Mouse (Mus musculus) left cerebral cortex, adult 9 months (tissue): ENCODE measurements around the gene Doc2g.
A peak's percentile ranks its signal among the peaks of the same experiment; 100 is the strongest.
"Not testable (repeated sequence)": the region's sequence is repeated elsewhere in the genome, so short reads cannot be mapped to it uniquely, and the experiment has no call there.

Experiments used
- DNase-seq, 2 experiments: peaks; one replicate each; pipeline ENCODE4 v3.0.0; 2022; ENCODE audit warnings: low spot score in 2 of 2

Gene Doc2g

DNA sequence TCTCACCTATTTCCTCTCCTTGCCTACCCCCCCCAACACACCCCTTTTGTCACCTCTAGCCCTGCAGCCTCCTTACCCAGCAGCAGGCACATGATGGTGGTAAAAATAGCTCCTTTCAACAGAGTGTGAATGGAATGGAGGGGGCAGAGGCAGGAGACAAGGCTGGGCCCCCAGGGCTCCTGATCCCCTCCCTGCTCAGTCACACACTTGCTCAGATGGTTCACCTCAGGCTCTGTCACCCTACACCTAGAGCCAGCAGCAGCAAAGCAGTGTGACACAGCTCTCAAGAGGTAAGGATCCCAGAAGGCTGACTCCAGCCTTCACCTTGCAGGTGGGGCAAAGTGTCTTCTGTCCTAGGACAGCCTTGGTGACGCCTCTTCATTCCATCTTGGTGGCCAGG lies at the start of gene Doc2g:
Gene Doc2g (plus strand): TSS at position 202 of the 400 bp plus-strand sequence.
- DNase-seq = no peak

DNA sequence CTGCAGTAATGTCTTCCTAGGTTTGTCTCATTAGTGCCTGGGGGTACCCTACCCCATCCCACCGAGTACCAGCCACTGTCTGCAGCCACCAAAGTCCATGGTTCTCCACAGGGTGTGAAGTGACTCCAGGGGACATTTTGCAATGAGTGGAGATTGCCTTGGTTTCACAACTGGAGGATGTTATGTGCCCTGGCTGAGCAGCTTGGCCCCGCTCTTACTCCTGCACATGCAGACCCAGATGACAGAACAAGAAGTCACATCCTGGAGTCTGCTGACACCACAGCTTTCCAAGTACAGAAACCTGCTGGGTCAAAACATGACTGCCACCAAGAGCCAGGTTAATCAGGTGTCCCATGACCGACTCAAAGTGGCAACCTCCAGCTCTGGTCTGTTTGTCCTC lies 48.1 kb upstream of the Doc2g start:
- no peak for DNase-seq

DNA sequence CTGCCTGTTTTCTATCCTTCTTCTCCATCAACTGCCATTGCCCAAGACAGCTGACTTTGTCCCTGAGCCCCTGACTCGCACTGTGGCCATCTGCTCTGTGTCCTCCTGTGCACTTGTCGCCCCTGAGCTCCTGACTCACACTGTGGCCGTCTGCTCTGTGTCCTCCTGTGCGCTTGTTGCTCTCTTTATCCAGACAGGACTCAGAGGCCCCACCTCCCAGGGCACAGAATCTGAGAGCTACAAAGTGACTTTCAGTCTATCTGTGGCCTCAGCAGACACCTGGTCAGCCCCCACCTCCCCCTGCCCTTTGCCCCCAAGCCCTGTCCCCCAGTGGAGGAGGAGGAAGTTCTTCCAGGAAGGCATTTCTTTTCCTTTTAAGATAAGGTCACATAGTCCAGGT lies 47.3 kb upstream of the Doc2g start:
- no peak for DNase-seq

DNA sequence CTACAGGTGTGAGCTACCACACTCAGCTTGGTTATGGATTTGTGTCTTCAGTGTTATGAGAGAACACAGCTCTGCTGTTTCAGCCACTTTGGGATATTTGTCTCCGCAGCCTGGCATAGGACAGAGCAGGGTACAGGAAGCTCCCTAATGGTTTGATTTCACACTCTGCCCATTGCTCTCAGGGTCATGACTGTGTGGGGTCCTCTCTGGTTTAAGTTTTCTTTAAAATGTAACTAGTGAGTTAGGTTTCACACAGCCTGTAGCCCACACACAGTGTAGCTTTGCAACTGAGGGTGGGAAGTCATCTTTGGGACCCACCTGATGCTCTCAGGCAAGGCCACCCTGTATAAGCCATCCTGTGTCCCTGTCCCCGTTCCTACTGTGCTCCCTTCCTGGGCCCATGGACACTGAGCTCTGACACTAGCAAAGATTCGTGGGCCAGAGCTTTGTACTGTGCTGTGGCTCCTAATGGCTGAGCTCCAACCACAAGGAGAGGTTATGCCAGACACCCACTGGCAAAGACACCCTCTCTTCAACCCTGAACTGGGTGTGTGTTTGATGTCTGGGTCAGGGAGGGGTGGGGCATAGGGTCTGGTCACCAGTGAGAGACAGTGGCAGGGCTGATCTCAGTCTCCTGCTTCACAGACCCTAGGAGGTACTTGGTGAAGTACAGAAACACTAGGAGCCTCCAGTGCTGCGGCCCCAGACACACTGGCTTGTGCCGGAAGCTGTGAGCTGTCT lies 45.6 kb upstream of the Doc2g start:
- DNase-seq = not testable (repeated sequence)

DNA sequence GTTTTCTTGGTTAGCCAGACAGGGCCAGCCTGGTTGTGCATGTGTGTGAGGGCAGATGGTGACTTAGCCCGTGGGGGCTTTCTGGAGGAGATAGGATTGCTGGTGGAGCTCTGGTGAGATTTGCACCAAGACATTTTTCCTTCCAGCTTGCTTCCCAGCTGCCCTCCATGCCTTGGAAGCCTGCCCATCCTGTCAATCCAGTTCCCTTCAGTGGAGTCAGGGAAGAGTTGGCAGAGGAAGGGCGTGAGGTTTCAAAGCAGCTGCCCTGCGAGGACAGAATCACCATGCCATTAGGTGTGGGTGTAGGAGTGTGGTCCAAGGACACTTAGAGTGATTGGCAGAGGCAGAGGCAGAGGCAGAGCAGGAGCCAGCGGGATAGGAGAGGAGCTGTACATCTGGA lies 44.6 kb upstream of the Doc2g start, which contains the start of gene Aldh3b3:
Gene Aldh3b3 (plus strand): TSS at position 176 of the 400 bp plus-strand sequence.
- DNase-seq = no peak

DNA sequence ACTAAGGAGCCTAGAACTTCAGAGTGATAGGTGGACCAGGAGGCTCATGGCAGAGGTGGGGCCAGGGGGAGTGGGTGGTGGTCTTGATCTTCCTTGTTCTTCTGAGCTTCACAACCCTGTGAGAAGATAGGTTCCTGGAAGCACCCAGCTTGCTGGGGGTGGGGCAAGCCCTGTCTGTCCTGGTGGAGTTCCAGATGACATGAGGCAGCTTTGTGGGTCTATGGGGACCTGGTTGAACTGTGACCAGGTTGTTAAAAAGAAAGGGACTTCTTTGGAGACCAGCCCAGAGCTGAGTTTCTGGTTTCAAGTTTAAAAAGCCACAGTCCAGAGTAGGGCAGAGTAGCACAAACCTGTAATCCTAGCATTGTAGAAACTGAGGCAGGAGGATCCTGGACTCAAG lies 44.1 kb upstream of the Doc2g start:
- no peak for DNase-seq

DNA sequence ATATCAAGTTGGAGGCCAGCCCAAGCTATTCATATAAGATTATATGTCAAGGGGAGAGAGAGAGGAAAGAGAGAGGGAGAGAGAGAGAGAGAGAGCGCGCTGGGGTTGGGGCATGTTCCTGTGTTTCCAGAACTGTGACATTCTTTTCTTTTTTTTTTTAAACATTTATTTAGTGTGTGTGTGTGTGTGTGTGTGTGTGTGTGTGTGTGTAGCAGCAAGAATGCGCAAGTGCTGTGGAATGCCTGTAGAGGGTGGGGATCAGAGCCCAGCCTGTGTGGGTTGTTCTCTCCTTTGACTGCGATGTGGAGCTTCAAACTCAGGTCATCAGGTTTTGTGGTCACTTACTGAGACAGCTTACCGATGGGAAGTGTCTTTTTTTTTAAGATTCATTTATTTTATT lies 42.9 kb upstream of the Doc2g start:
- no peak for DNase-seq

DNA sequence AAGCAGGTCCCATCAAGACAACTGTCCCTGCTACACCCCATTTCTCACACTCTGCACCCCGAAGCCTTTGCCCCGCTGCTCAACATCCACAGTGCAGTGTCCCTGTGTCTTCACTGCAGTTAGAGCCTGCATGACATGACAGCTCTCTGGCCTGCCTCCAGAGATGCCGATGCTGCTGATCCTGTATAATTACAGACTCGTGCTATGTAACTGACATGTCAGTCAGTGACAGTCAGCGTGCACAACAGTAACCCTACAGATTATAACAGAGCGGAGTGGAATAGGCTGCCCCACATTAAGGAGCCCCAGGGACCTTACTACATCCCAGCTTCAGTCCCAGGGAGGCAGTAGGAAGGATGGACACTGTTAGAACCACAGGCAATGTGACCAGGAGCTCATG lies 41.3 kb upstream of the Doc2g start:
- DNase-seq = not testable (repeated sequence)

DNA sequence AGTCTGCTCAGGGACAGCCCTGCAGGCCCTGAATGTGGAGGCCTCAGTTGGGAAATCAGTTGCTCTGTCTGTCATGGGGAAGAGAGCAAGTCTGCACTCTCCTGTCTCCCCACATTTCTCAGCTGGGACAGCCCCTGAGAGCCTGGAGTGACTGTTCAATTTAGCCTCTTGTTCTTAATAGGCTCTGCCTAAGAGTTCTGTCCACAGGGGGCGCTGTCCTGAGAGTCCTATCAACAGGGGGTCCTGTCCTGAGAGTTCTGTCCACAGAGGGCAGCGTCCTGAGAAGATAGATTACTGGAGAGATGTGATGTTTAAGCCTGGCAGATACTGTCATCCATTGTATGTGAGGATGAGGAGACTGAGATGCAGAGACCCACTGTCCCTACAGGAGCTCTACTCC lies 40.6 kb upstream of the Doc2g start:
- no peak for DNase-seq

DNA sequence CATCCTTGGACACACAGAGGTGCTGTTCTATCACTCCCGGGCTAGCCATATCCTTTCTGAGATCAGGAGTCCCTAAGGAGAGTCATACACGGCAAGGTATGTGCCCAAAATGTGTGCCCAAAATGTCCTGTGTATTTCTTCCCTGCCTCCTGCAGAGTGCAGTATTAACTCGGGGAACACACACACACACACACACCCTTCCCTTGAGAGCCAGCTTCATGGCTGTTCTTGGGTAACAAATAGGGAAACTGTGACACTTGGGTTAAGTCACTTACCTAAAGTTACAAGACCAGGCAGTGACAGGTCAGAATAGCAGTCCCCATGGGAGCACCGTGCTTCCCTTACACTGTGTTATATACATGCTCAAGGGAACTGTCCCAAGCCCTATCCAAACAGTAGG lies 39.1 kb upstream of the Doc2g start:
- DNase-seq = no peak

DNA sequence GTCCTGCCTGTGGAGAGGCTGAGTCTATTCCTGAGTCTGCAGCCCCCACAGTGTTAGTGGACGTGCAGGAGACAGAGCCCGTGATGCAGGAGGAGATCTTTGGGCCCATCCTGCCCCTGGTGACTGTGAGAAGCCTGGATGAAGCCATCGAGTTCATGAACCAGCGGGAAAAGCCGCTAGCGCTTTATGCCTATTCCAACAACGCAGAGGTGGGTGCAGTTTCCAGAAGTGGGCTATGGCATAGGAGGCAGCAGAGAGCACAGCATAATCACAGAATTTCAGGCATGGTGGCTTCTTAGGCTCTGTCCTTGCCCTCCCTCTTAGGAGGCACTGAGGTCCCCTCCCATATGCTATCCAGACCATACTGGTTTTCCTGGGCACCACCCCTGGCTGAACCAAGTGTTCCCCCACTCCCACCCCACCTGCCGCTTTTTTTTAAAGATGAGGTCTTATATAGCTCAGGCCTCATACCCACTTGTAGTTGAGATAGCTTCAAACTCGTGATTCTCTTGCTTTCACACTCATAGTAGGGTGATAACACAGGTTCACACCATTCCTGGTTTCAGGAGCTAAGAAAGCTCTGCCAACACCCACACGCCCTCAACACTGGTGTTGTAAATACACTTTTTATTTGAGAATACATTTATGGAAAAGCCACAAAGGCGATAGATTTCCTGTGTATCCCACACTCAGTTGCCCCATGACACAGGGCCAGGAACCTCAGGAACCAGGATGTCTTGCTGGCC lies 36.6 kb upstream of the Doc2g start:
- no peak for DNase-seq

DNA sequence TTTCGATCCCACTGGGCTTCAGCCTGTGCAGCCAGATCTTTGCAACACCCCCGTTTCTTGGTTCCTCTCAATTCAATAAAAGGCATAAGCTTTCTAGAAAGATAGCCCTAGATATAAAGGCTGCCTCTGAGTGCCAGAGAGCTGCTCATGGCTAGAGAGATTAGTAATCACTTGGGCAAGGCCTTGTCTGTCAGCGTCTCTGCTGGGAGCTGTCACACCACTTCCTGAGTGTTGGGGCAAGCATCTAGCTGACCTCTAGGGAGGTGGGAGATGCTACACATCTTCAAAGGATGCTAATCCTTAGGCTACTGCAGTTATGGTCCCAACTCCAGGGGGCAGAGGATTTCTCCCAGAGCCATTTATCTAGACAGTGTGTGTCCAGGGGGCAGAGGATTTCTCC lies 35.9 kb upstream of the Doc2g start:
- DNase-seq = no peak

DNA sequence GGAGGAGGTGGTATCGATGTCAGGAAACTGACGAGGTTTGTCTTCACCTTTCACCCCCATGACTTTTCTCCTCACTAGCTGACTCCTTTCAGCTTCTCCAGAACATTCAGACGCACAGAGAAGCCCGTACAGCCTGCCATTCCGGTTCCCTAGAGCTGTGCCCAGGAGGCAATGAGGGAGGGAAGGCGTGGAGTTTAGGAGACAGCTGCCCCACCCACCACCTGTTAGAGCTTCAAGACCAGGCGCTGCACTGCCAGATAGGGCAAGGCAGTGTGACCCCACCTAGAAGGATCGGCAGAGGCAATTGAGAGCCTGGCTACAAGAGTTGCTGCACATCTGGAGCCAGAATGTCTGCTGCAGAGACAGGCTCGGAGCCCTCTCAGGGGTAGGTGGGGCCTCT lies 30.9 kb upstream of the Doc2g start, which contains the start of gene Aldh3b2:
Gene Aldh3b2 (plus strand): TSS at position 100 of the 400 bp plus-strand sequence.
- DNase-seq = no peak

DNA sequence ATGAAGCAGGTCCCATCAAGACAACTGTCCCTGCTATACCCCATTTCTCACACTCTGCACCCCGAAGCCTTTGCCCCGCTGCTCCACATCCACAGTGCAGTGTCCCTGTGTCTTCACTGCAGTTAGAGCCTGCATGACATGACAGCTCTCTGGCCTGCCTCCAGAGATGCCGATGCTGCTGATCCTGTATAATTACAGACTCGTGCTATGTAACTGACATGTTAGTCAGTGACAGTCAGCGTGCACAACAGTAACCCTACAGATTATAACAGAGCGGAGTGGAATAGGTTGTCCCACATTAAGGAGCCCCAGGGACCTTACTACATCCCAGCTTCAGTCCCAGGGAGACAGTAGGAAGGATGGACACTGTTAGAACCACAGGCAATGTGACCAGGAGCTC lies 28.5 kb upstream of the Doc2g start:
- not testable (repeated sequence) for DNase-seq

DNA sequence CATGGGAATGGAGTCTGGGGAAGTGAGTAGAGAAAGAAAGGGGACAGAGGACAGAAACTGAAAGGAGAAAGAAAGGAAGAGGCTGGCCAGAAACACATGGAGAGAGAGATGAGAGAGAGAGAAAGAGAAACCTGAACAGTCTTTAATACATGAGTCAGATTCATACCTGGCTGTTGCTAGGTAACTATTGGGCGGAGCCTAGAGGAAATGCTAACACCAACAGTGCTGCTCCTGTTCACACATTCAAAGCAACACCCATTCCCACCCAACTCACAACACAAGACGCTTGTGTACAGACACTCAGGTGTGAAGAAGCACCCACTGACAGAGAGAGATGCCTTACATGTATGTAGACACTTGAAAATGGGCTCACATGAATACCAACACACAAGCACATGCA lies 27.2 kb upstream of the Doc2g start:
- no peak for DNase-seq

DNA sequence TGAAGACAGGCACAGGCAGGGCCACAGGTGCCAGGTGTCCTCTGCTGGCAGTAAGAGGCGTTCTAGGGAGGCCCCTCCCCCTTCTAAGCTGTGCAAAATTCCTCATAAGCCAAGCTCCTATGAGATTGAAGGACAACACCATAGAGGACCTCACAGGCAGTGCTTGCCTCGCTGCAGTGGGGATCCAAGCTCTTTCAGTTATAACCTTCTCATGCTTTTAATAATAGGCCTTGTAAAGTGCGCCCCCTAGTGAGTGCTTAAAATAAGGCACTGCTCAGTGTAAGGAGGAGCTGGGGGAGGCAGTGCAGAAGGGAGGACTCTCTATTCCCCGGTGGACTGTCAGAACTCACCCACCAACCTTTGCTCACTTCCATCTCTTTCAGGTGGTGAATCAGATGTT lies 22.8 kb upstream of the Doc2g start:
- DNase-seq = peak in 1 of 2 experiments; percentile 90

DNA sequence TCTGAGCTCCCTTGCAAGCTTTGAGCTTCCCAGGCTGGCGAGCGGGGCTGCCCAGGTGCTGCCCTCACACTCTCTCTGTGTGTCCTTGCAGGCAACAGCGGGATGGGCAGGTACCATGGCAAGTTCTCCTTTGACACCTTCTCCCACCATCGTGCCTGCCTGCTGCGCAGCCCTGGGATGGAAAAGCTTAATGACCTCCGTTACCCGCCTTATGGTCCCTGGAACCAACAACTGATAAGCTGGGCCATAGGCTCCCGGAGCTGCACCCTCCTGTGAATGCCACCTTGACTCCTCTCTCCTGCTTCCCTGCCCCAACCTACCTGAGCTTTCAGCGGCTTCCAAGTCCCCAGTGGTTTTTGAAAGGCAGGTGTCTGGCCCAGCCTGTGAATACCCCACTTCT lies 22.2 kb upstream of the Doc2g start:
- no peak for DNase-seq

DNA sequence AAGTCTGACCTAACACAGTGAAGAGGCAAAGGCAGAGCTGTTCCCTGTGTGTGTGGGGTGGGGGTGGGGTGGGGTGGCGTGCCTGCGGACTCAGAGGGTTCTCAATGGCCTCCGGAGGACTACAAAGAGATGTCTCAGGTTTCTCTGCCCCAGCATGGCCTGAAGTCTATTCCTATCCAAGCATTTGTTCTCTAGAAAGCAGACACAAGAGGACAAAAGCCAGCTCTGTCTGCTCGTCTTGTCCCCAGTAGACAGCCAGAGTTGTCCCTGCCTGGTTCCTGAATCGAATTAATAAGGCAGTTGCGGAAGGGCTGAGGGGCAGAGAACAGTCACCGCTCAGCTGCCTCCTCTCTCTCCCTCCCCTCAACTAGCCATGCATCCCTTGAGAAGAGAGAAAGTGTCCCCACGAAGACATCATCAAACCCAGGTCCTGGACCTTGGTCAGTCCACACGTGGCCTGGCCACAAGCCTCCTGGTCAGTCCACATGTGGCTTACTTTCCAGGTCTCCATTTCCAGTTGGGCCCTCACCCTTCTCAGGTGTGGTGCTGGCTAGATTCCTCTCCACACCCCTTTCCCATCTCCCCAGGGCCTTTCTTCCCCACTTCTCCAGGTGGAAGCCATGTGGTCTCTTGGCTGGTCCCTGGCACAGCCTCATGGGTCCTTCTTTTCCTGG lies 19.4 kb upstream of the Doc2g start:
- DNase-seq = no peak

DNA sequence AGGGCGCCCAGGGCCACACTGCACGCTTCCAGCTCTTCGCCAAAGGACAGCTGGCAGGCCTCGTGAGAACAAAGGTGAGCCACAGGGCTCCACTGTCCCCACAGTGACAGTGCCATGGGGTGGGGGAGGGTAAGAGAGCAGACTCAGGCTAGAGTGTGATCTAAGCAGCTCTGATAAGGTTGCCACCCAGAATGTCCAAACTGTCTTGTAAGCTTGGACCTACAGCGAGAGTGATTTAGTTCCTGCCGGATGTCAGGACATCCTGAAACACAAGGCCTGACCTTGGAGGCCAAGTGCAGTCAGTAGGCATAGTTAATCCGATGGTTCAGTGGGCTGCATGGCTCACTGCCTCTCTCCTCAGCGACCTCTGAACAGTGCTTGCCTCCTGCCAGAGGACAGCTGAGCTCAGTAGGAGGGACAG lies 17.8 kb upstream of the Doc2g start:
- DNase-seq = no peak

DNA sequence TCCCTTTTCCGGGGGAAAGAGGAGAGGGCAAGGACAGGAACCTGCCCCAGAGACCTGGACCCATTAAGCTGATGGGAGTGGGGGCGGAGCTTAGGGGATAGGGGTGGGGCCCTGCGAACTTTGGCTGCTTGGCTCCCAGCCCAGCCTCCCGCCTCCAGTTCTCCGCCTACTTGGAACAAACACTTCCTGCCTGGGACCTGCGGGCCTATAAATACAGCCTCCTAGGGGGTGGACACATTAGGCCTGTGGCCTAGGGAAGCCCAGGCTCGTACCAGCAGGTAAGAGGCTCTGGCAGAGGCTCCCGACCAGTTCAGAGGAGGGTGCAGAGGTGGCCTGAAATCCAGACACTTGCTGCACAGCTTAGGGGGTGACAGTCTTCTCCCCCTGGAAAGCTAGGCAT lies 16.8 kb upstream of the Doc2g start, which contains the start of gene Acy3:
Gene Acy3 (plus strand): TSS at position 237 of the 400 bp plus-strand sequence.
- DNase-seq = peak in 1 of 2 experiments; percentile 43

DNA sequence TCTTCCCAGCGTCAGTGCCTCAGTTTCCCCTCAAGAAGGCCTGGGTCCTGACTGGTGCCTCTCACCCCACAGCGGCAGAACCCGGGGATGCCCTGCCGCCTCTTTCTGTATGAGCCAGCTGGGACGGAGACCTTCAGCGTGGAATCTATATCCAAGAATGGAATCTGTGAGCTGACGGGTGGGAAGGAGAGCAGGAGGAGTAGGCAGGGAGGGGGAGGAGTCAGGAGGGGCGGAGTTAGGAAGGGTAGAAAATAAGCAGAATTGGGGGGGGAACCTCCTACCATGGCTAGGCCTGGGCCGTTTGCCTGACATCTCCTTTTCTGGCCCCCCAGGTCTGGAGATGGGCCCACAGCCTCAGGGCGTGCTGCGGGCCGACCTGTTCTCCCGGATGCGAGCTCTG lies 15.0 kb upstream of the Doc2g start:
- no peak for DNase-seq

DNA sequence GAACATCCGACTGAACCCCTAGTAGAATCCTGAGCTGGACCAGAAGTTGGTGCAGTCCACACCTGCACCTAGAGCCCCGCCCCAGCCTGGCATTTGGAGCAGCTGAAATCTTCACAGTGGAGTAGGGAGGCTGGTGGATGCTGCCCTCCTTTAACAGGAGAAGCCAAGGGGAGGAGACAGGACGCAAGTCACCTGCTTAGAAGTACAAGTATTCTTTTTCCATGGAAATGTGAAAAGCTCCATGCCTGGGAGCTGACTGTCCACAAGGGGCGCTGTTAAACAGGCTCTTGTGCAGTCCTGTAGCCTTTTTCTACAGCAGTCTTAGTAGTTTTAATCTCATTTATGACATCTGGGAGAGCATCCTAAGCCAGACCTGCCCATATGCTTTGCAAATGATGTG lies 14.4 kb upstream of the Doc2g start:
- DNase-seq = no peak

DNA sequence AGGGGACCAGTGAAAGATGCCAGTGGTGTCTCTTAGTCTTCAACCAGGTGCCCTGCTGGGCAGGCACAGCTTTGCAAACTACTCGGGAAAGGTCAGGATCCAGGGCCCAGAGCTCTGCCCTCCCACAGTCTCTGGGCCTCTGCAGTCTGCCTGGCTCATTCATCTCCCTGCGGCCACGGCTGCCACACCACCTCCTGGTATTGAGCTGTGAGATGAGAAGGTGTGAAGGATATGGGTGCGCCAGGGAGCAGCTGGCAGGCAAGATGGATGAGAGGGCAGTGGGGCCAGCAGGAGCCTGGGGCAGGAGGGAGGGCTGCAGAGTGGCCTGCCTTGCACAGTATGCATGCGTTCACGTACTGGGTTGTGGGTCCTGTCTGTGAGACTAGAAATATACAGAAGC lies 12.3 kb upstream of the Doc2g start:
- no peak for DNase-seq
